Mouse (Mus musculus) spleen, adult 2 months (tissue): ENCODE measurements around the gene Fam189b.

ENCODE experiments used
- CTCF ChIP-seq: fragments of 200-500 bp; IDR thresholded peaks from 2 replicates; pipeline ENCODE4 v1.5.1; 2011; ENCODE audit warnings: mild to moderate bottlenecking, inconsistent platforms; ENCODE audit not compliant: insufficient read depth, insufficient read length, insufficient replicate concordance; ENCODE audit errors: extremely low read depth
- POLR2A ChIP-seq: fragments of 200-500 bp; IDR thresholded peaks from 2 replicates; pipeline ENCODE4 v1.6.1; 2011; ENCODE audit warnings: low read depth, low read length, inconsistent platforms

- TF ChIP-seq CTCF (no peak), POLR2A (no peak)
Measured at GRCm38 (mm10) chr3:89175544-89175943, 7.4 kb upstream of the Fam189b start.
